Mouse (Mus musculus): ENCODE measurements around the gene Erg. TPM values are rescaled to one million over a fixed set of nuclear protein-coding genes. Genes with fewer than 3 reads are reported as not detected.

Erg gene
- total RNA-seq, 2 experiments from 2014 or later: 4.4 to 4.6 TPM

DNA sequence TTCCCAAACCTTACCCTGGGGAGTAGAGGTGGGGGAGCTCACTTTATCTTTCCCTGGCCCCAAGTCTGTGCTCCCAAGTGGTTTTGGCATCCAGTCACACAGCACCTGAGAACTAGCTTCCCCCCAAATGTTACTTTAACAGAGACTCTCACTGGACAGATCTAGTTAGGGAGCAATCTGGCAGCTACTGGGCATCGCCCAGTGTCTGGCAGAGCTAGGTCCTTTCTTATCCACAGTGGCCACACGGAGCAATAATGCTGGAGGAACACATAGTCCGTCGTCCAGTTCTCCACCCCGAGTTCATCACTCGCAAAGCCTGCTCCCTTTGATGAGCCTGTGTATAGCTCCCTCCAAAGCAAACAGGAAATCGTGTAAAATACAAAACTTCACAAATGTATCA, 124.5 kb downstream of the Erg start:
- Histone ChIP-seq H3K27ac (peak overlapping the region; percentile 46; the same call in 1 of the 2 replicates), H3K4me3 (no peak overlapping the region)
- DNase-seq (ENCODE audit: low spot score in 2 of 2): no peak
- TF ChIP-seq CTCF (conservative IDR thresholded peaks at IDR 0.05): no peak

DNA sequence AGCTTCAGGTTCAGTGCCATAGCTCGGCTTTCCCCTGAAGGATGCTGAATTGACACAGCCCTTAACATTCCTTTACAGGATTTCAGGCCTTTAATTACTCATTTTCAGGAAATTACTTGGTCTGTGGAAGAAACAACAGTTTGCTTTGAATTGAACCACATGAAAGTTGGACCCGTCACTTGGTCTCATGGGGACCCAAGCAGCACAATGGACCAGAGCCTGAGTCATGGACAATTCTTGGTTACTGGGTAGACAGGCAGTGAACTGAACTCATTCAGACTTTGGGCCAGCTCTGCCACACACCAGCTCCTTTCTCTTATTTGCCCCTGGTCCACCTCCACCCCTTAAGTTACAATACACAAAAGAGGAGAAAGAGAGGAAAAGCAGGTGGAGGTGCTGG, 126.1 kb downstream of the Erg start:
- DNase-seq (ENCODE audit: low spot score in 2 of 2): no peak
- Histone ChIP-seq H3K4me3 (no peak overlapping the region), H3K27ac (peak overlapping the region; percentile 57; the same call in 1 of the 2 replicates)
- no peak for TF ChIP-seq CTCF (conservative IDR thresholded peaks at IDR 0.05)

DNA sequence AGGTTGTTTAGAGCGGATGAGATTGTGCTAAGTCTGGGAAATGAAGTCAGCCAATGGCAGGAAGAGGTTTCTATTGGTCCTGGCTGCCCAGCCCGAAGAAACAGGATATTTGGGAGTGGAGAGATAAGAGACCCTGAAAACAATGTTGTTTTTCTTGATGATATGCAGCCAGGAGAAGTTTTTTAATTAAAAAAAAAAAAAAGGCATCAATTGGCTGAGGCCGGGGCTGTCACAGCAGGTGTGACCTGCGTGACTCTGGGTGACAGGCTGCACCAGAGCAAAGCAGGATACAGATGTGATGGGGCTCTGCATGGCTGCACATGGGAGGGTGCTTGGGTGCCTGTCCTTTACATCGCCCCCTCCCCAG, 127.1 kb downstream of the Erg start:
- H3K27ac ChIP-seq: peak overlapping the region; percentile 77; the same call in 1 of the 2 replicates
- no peak for DNase-seq (ENCODE audit: low spot score in 2 of 2)
- TF ChIP-seq CTCF (conservative IDR thresholded peaks at IDR 0.05): no peak
- peak overlapping the region; percentile 38; the same call in 1 of the 2 replicates for H3K4me3 ChIP-seq

DNA sequence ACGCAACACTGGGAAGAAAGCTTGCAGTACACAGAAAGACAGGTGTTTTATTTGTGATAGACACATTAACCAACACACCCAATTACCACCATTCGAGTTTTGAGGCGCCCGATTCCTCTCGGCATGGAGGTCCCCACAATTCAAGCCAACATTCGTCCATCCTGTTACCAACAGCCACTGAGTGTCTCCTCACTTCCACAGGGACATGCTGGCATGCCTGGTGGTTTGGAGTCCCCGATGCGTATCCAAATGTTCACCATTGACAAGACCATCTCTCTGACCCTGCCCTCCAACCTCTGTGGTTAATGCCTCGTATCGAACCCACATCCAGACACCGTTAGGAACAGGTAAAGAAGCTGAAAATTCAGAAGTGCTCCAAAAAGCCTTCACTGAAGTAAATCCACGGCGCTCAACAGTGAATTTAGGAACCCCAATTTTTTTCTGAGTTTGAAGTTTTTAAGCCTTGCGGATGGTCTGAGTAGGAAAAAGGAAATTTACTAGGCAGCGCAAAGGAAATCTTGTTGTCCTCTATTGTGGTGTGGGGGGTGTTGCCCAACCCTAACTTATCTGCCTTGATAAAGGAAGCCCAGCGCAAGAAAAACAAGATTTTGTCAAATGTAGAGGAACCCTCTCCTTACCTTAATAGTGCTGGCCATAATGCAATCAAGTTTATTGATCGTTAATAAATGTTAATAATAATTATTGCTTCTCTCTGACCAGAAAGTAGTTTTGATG, 127.6 kb downstream of the Erg start:
- H3K4me3 ChIP-seq: peak overlapping the region; percentile 38
- no peak for TF ChIP-seq CTCF (conservative IDR thresholded peaks at IDR 0.05)
- H3K27ac ChIP-seq: peak overlapping the region; percentile 77
- DNase-seq (ENCODE audit: low spot score in 2 of 2): no peak

DNA sequence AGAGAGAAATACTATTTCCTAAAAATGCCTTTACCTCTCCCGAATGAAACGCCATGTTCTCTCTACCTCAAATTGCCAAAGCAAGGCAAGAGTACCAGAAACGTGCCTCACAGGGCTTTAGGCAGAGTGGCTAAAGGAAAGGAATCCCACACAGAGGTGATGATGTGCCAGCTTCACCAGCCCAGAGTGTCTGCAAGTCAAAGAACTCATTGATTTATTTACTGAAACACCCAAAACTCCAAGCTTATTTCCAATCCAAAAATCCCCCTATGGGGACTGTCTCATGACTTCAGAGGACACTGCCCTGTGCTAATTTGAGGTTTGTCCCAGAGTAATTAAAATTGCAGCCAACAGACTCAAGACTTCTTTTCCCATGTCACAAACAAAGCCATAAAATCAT, 129.4 kb downstream of the Erg start:
- Histone ChIP-seq H3K4me3 (peak overlapping the region; percentile 38; the same call in 1 of the 2 replicates), H3K27ac (peak overlapping the region; percentile 77)
- DNase-seq (ENCODE audit: low spot score in 2 of 2): no peak
- no peak for TF ChIP-seq CTCF (conservative IDR thresholded peaks at IDR 0.05)

DNA sequence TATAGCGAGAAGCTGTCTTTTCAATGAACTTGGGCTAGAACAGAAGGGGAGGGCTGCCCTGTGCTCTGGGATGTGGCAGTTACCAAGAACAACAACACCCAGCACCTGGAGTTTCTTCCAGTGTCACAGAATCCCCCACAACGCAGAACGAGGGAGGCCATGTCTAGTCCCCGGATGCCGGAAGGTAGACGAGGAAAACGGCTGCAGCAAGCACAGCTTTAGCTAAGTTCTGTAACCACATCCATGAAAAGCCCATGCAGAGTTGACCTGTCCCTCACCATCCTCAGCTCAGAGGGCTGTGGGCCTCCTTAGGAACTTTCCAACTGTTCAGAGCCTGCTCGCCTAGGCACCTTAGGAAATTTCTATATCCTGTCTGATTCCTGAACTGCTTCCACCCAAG, 130.5 kb downstream of the Erg start:
- peak overlapping the region; percentile 38; the same call in 1 of the 2 replicates for H3K4me3 ChIP-seq
- no peak for DNase-seq (ENCODE audit: low spot score in 2 of 2)
- peak overlapping the region; percentile 77; the same call in 1 of the 2 replicates for H3K27ac ChIP-seq
- TF ChIP-seq CTCF (conservative IDR thresholded peaks at IDR 0.05): no peak

DNA sequence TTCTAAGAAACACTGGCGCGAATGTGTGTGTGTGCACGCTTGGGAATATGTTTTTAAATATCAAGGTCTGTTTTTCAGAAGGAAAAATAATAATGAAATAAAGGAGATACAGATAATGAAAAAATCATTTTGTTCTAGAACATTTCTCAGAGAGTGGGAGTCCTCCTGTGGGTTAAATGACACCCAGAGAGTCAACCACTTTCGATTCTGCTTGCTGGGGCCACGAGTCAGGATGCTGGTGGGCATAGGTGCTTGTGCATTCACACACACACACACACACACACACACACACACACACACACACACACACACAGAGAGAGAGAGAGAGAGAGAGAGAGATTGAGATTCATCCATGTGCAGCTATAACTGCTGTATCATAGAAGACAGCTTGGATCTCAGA, 130.9 kb downstream of the Erg start:
- no peak for DNase-seq (ENCODE audit: low spot score in 2 of 2)
- TF ChIP-seq CTCF (conservative IDR thresholded peaks at IDR 0.05): no peak
- no peak overlapping the region for H3K27ac ChIP-seq
- peak overlapping the region; percentile 0; the same call in 1 of the 2 replicates for H3K4me3 ChIP-seq

DNA sequence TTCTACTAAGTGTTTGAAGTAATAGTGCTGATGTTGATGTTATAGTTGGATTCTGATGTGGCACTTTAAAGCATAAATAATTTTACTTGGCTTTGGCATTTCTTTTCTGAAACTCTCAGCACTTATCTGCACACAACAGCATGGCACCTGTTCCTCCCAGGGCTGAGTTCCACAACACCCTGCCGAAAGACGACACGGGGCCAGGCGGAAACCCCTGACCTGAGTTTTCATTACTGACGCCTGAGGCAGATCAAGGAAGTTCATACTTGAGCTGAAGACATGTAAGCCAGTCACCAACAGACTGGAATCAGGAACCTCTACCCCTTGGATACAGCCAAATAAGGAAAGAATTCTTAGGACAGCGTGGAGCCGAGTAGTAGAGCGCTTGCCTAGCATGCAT, 134.0 kb downstream of the Erg start:
- no peak for TF ChIP-seq CTCF (conservative IDR thresholded peaks at IDR 0.05)
- Histone ChIP-seq H3K27ac (no peak overlapping the region; the same call in 1 of the 2 replicates), H3K4me3 (no peak overlapping the region)
- DNase-seq (ENCODE audit: low spot score in 2 of 2): no peak

DNA sequence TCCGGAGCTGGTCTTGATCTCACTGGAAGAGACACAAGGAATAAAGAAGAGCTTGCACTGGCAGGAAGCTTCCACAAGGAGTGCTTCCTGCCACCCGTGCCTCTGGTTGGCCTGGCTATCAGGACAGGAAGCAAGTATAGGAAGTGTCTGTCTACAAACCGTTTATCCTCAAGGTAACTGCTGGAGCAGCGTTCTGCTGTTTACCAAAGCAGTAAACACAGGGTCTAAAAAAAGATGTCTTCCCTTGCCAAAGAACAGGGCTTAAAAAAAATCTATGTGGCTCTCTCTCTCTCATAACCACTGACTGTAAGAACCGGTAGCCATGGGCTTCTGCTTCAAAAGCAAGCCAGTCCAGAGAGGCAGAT, 137.1 kb downstream of the Erg start:
- DNase-seq (ENCODE audit: low spot score in 2 of 2): no peak
- TF ChIP-seq CTCF (conservative IDR thresholded peaks at IDR 0.05): peak; percentile 37
- 0 out of 2 replicates have a peak overlapping the region, but pooled peaks have one; percentile 53 for H3K27ac ChIP-seq
- no peak overlapping the region for H3K4me3 ChIP-seq

DNA sequence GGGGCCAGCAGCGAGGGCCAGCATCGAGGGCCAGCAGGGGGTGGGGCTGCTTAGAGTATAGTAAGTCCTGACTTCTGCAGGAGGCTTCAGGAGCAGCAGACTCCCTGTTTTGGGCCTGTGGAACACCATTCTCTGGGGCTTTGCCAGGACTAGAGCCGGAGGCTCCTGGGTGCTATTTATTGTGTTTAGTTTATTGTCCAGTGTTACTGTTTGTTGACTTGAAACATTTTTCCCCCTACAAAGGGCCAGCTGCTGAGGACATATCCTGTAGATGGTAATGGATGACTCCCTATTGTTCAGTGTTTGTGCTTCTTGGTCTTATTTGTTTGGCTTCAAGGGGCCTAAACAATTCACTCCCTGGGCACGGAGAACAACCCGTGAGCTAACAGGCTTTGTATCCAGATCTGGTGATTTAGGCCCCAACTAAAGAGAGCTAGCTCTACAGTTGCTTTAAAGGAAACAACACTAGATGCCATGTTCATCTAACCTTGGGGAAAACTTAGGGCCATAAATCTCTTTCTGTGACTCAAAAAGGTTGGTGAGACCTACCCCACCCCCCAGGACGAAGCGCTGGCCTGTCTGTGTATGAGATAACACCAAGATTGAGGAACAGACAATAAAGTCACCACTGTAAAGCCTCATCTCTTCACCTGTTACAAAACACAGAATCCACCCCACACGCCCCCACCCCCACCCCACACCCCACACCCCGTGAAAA, 137.6 kb downstream of the Erg start:
- H3K27ac ChIP-seq: no peak overlapping the region
- TF ChIP-seq CTCF (conservative IDR thresholded peaks at IDR 0.05): no peak
- H3K4me3 ChIP-seq: no peak overlapping the region
- no peak for DNase-seq (ENCODE audit: low spot score in 2 of 2)

DNA sequence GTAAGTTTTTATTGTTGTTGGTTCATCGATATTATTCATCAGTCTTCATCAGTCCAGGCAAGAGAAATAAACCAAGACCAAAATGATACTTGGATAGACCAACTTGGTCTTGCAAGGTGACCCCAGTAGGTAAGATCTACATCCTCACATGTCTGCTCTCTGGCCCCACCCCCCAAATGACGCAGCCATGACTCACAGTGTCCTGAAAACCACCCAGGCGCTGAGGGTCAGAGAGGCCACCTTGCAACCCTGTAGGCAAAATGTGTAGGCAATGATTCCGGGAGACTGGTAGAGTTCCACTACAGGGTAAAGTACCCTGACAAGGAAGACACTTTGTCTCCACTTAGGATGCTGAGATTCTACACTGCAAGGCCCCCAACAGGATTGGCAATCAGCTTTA, 138.5 kb downstream of the Erg start:
- Histone ChIP-seq H3K27ac (no peak overlapping the region), H3K4me3 (no peak overlapping the region)
- DNase-seq (ENCODE audit: low spot score in 2 of 2): no peak
- no peak for TF ChIP-seq CTCF (conservative IDR thresholded peaks at IDR 0.05)

DNA sequence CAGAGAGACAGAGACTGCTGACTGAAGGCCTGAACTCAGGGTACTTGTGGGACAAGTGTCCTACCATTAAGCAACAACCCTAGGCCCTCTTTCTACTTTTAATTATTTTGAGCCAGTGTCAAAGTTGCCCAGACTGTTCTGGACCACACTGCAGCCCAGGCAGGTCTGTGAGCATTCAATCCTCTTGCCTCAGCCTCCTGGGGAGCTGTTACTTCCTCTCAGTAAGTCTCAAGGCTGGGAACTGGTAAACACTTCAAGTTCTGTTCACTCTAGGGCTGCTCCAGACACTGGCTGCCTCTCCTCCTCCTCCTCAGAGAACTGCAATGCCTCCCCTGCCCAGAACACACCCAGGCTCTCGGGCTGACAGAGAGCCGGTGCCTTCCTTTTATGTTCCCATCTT, 140.0 kb downstream of the Erg start:
- Histone ChIP-seq H3K27ac (no peak overlapping the region), H3K4me3 (no peak overlapping the region)
- no peak for DNase-seq (ENCODE audit: low spot score in 2 of 2)
- no peak for TF ChIP-seq CTCF (conservative IDR thresholded peaks at IDR 0.05)

DNA sequence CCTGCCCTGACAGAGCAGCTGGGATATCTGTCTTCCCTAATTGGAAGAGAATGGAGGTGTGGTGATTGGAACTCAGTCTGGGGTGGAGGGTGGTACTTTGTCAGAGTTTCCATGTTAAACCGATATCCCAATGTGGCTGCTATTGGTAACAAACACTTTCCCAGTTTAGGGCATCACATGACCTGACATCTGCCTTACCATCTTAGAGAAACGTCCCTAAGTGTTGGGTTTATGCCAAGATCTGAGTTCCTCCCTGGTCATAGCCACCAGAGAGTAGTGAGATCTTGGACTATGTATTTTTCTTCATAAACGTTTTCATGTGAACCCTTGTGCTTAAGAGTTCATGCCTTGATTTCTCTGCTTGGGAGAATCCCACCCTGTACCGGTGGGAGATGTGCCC, 144.4 kb downstream of the Erg start:
- Histone ChIP-seq H3K27ac (no peak overlapping the region), H3K4me3 (no peak overlapping the region)
- DNase-seq (ENCODE audit: low spot score in 2 of 2): no peak
- no peak for TF ChIP-seq CTCF (conservative IDR thresholded peaks at IDR 0.05)

DNA sequence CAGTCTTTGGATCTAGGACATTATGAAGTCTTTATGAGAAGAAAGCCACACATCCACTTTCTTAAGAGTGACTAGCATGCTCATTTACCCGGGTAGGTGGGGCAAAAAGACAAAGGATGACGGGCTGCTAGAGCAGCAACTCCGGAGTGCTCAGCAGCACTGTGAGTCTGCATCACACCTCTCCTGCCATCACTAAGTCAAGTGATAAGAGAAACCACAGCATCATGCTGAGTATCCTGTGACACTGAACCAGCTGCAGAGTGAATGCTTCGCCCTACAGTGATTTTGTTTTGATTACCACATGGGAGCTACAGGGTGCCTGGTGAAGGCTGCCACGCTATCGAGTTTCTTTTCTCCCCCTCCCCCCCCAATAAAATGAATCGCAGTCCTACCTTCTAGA, 145.2 kb downstream of the Erg start:
- no peak overlapping the region for H3K4me3 ChIP-seq
- TF ChIP-seq CTCF (conservative IDR thresholded peaks at IDR 0.05): no peak
- no peak overlapping the region for H3K27ac ChIP-seq
- DNase-seq (ENCODE audit: low spot score in 2 of 2): no peak

Measured in layer of hippocampus, adult 2 months (tissue).